Mouse (Mus musculus): Measurements from ENCODE around the gene Prkar1b. TPM values are rescaled to one million over a fixed set of nuclear protein-coding genes. Genes with fewer than 3 reads are reported as not detected.

Prkar1b gene
- total RNA-seq, 2 experiments from 2014 or later = 1.1 to 2.1 TPM

DNA sequence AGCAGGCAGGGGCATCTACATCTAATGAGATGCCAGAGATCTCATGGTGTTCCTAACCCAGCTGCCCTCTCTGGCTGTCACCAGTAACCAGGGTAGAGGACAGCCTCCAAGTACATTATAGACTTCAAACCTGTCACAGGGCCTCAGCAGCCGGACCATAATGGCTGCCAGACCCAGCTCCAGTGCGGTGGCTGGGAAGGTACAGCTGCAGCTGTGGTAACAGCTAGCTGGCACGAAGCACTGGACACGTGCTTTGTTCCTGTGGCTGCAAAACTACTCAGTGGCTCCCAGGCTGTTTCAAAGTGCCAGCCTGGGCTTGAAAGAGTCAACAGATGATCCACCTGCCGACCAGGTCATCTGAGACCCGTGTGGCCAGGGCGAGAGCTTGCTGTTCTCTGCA lies 73.4 kb downstream of the Prkar1b start:
- intact Hi-C loops (cut with DNase I; ENCODE audit: low total_unique reads) = loop anchor here (5.0 kb wide), 1 partner anchor 106 kb away; no protein-coding TSS in a partner anchor
- DNase-seq = peak; percentile 23

DNA sequence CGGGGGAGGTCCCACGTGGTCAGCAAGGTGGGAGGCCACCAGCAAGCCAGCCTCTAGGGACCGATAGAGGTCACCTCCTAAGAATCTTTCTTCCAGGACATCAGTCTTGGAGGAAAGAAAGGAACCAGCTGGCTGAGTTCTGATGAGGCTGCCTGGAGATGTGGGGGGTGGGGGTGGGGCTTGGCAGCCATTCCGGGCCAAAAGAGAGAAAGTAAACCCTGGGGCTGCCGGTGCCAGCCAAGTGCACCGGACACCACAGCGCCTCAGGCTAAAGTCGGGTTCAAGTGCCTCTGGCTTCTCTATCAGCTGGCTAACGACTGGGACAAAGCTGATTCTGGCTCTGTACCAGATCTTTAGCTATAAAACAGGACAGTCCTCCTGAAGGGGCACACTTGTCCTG lies 74.0 kb downstream of the Prkar1b start:
- DNase-seq = no peak
- intact Hi-C loops (cut with DNase I; ENCODE audit: low total_unique reads) = loop anchor here (5.0 kb wide), 1 partner anchor 107 kb away; no protein-coding TSS in a partner anchor

DNA sequence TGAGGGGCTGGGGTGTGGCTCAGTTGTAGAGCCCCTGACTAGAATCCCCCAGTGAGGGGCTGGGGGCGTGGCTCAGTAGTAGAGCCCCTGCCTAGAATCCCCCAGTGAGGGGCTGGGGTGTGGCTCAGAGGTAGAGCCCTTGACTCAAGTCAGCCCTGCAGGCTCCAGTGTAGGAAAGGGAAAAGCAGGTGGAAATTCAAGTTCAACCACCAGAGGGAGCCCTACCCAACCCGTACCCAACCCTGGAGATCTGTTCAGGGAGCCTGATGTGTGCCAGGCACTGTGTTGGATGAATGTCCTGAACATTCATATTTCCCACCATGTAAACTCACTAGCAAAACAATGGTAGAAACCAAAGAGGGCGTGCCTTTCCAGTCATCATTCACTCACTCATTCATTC lies 74.7 kb downstream of the Prkar1b start:
- intact Hi-C loops (cut with DNase I; ENCODE audit: low total_unique reads) = loop anchor here (5.0 kb wide), 1 partner anchor 107 kb away; no protein-coding TSS in a partner anchor
- DNase-seq = peak; percentile 68

DNA sequence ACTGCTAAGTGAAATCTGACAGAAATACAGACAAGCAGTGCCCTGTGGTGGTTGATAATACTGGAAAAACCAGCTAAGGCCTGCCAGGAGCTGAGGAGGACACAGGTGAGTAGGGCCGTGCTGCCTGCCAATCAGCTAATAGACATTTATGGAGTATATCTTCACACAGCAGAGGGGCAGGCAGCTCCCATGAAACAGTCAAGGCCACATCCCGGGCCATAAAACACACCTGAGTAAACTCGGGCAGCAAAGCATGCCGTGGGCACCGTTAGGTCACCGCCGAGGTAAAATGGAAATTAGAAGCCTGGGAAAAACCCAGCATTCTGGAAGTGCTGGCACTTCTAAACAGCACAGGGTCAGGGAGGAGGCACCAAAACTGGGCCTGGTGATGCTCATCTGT lies 75.8 kb downstream of the Prkar1b start:
- intact Hi-C loops (cut with DNase I; ENCODE audit: low total_unique reads) = no loop called here
- no peak for DNase-seq

DNA sequence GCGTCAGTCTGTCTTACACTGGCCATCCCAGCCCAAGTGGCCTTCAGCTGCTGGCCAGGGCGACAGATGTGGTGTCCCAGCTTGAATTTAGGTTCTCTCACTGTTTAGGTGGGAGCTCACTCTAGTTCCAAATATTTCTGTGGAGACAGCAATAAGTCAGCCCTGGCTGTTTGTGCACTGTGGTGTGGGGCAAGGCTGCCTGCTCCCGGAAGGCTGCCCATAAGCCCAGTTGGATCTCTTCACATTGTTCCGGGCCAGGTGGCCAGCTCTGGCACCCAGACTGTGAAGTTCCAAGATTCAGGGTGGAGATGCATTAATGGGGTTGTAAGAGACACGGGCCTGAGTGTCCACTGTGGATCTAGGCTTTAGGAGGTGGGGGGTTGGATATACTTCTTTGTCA lies 76.9 kb downstream of the Prkar1b start:
- no peak for DNase-seq
- intact Hi-C loops (cut with DNase I; ENCODE audit: low total_unique reads) = no loop called here

DNA sequence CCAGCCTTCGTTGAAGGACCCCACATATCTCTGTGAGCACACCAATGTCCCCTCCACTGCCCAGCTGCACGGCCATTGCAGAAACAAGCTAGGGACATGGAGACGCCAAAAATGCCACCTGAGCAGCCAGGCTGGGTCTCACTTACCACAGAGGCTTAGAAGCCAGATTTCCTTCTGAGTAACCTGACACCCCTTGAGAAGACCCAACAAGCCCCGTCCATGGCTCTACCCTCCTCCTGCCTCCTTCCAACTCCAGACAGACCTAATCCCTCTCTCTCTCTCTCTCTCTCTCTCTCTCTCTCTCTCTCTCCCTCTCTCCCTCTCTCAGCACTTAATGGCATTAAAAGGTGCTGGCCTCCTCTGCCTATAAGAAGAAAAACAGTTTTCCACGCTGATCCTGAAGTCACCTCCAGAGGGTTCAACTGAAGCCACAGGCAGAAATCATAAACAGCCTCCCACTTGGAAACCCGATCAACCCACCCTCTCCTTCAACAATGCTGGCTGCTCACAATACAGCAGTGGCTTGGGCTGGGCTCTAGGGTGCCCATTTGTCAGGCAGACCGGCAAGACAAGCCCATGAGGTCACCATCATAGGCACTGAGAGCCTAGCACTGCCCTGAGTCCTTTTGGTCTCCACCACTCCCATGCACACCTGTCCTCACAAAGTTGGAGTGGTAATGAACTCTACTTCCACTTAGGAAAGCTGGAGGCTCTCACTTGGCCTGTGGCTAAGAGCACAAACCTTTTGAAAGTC lies 82.8 kb downstream of the Prkar1b start:
- intact Hi-C loops (cut with DNase I; ENCODE audit: low total_unique reads) = no loop called here
- DNase-seq = no peak

DNA sequence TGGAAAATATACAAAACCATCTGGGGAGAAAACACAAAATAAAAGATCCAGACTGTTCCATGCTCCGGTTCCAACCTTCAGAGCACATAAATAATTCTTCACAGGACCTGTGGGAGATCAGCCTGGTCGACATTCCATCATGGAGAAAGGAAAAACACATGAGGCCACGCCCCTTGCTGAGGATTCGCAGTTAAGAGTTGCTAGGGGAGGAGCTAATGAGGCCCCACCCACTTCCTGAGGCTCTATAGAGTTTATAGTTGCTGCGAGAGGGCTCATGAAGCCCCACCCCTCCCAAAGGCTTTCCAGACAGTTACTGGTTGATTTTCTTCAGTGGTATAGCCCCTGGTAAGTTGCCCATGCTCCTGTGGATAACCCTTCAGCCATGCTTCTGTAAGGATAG lies 85.2 kb downstream of the Prkar1b start:
- intact Hi-C loops (cut with DNase I; ENCODE audit: low total_unique reads) = no loop called here
- peak; percentile 32 for DNase-seq

DNA sequence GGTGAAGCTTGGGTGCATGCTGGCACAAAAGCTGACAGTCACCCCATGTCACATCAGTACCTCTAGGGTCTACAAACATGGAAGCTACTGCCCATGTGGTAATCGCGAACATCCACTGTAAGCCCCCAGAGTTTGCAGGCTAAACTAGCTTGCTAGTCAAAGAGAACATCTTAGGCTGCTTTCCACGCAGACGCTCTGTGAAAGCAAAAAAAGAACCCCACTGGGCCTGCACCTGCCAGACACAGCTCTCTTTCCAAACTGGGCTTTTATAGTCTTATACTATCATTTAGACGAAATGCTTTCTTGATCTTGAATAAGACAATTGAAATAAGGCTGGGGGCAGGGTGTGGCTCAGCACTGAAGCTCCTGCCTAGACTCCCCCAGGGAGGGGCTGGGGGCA lies 88.1 kb downstream of the Prkar1b start:
- intact Hi-C loops (cut with DNase I; ENCODE audit: low total_unique reads) = no loop called here
- no peak for DNase-seq

DNA sequence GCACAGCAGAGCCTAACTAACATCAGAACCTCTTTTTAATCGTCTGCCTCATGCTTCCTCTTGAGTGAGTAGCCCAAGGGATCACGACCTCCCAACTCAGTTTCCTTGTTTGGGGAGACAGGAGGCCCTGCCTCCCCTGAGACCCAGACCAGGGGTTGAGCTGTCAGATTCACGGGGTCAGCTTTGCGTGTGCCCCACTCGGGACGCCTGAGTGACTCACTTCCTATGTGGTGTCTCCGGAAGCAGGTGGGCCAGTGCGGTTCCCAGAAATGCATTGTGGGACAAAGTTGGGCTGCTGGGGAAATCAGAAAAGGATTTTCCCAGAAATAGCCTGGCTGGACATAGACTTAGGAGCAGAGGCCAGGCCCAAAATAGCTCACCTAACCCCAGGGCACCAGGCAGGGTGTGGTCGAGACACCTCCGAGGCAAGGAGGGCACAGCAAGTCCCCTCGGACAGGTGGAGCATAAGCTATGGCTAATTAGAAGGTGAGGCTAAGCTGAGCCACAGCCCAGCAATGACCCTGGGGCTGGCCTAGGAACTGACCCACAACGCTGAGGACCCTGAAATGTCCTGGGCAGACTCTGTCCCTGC lies 89.2 kb downstream of the Prkar1b start:
- intact Hi-C loops (cut with DNase I; ENCODE audit: low total_unique reads) = no loop called here
- no peak for DNase-seq

DNA sequence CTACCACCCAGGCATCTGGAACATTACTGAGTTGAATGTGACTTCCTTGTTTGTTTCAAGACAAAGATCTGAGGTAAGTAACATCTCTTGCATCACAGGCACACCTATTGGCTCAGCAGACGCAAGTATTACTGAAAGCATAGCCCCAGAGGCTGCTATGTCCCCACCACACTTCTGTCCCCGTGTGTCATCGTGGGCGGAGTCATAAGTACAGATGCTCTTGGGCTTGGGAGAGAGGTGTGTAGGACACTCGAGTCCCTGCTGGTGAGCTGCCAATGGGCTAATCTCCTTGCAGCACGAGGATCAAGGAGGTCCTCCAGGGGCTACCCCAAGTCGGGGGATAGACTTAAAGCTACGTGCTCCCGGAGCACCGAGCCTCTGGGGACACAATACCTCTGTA lies 96.6 kb downstream of the Prkar1b start:
- DNase-seq = no peak
- intact Hi-C loops (cut with DNase I; ENCODE audit: low total_unique reads) = no loop called here

DNA sequence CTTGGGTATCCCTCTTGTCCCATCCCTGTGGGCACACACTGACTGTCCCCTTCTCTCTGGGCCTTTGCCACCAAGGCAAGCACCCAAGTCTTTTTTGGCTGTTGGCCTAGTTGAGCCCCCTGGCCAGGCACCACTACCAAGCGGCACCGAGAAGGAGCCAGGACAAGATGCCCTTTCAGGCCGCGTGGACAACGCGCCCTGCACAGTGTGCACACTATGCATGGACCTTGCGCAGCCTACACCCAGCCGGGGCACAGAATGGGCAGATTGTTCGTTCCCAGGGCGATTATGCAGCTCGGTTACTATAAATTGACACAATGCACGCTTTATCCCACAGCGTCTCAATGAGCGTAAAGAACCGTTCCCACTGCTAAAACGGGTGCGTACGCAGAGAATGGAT lies 98.5 kb downstream of the Prkar1b start:
- intact Hi-C loops (cut with DNase I; ENCODE audit: low total_unique reads) = no loop called here
- no peak for DNase-seq

DNA sequence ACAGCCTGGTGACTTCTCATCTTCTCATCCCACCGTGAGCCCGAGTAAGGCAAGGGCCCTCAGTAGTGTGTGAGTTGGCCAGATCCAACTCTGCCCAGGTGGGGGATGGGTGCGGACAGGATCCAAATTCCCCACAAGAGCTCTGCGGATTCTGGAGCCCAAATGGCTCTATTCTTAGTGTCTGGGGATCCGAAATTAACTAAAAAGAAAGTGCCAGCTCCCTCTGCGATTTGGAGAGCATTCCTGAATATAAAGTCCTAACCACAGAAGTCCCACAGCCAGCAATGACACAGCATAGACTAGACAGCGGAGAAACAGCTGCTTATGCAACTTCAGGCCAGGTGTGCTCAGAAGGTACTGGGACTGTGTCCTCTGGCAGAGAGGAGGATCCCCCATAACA lies 100.4 kb downstream of the Prkar1b start:
- DNase-seq = no peak
- intact Hi-C loops (cut with DNase I; ENCODE audit: low total_unique reads) = no loop called here

DNA sequence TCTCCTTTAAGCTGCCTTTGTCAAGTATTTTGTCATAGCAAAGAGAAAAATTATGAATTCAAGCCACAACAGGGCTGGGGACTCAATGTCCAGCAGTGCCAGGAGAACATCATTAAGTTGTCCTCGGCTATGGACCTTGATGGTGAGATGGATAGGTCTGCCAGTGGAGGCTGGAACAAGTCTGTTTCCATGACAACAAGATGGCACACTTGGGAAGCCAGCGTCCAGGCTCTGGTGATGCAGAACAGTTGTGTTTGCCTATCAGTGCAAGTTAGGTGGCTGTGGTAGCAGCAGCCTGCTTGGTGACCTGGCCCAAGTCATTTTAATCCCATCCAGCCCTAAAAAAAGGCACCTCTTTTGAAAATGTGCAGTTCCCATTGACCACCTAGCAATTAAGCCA lies 102.6 kb downstream of the Prkar1b start:
- no peak for DNase-seq

DNA sequence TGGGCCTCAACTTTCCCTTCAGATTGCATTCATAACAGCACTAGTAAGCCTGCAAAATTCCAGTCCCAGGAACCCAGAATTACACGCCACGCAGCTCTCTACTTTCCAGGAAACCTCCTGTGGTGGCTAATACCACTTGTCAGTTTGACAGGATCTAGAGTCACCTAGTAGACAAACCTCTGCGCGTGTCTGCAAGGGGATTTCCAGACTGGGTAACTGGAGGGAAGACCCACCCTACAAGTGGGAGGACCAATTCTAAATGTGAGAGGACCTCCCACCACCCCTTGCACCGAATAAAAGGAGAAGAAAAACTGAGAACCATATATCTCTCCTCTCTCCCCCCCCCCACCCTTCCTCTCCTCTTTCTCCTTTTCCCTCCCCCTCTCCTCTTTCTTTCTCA lies 103.2 kb downstream of the Prkar1b start:
- intact Hi-C loops (cut with DNase I; ENCODE audit: low total_unique reads) = no loop called here

More for the DNA sequence above, 102.6 kb downstream of the Prkar1b start:
- intact Hi-C loops (cut with DNase I; ENCODE audit: low total_unique reads) = no loop called here

DNA sequence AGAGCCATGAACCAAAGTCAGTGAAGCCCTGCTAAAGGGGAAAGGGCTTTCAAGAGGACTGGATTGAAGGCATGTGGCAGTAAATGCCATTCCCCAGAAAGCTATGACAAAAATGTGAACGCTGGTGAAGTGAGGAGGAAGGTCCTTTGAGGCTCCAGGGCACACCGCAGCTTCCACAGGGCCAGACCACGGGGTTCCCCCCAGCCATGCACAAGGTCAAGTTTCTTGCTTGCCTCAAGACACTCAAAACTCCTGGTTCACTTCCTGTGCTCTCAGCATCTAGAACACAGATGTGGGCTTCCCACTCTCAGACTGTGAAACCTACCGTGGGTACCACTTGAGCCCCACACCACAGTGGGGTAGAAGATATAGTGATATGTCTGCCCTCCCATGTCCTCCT lies 106.3 kb downstream of the Prkar1b start:
- DNase-seq = no peak
- intact Hi-C loops (cut with DNase I; ENCODE audit: low total_unique reads) = no loop called here

More for the DNA sequence above, 103.2 kb downstream of the Prkar1b start:
- DNase-seq = no peak

DNA sequence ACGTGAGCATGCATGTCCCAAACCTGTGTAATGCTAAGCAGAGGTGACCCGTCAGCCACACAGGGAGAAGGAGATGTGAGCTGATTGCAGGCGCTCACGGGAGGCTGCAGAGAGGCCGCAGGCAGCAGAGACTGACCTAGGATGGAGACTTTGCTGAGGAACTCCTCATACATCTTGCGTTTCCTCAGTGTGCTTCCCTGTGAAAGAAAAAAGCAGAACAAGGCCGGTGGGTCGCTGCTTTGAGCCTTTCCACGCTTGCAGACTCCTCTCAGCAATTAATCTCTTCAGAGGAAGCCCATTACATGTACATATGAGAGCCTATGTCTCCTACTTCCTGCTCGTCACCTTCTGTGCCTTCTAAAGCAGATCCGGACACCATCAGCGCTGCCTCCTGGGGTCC lies 107.5 kb downstream of the Prkar1b start:
- no peak for DNase-seq
- intact Hi-C loops (cut with DNase I; ENCODE audit: low total_unique reads) = no loop called here

DNA sequence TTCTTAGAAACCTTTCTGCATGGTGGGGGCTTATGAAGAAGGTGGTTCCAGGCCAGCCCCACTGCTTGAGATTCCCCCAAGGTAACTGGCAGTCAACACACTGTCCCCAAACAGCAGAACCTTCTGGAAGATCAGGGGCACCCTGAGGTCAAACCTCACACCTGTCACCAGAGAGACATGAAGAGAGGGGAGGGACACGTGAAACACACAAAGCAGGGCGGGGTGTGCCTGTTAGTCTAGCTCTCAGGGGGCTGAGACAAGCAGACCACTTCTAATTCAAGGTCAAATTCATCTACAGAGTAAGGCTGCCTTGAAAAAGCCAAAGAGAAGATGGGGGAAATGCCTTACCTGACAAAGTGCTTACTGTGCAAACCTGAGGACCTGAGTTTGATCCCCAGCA lies 114.6 kb downstream of the Prkar1b start:
- DNase-seq = no peak
- intact Hi-C loops (cut with DNase I; ENCODE audit: low total_unique reads) = no loop called here

DNA sequence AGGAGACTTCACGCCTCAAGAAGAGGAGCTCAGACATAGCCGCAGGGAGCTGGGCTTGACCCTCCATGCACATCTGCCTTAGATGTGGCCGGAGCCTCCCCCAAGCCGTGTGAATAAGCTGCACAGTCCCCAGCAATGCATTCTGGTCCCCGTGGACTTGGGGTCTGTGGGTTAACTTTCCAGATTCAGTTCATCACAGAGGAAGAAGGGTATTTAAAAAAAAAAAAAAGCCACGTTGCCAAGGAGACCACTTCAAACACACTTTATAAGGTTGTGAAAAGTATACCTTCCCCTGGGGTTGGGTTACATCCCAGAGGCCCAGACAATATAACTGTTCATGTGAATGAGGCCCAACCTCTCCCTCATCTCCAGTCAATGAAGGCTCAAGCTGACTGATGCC lies 115.1 kb downstream of the Prkar1b start:
- intact Hi-C loops (cut with DNase I; ENCODE audit: low total_unique reads) = no loop called here

DNA sequence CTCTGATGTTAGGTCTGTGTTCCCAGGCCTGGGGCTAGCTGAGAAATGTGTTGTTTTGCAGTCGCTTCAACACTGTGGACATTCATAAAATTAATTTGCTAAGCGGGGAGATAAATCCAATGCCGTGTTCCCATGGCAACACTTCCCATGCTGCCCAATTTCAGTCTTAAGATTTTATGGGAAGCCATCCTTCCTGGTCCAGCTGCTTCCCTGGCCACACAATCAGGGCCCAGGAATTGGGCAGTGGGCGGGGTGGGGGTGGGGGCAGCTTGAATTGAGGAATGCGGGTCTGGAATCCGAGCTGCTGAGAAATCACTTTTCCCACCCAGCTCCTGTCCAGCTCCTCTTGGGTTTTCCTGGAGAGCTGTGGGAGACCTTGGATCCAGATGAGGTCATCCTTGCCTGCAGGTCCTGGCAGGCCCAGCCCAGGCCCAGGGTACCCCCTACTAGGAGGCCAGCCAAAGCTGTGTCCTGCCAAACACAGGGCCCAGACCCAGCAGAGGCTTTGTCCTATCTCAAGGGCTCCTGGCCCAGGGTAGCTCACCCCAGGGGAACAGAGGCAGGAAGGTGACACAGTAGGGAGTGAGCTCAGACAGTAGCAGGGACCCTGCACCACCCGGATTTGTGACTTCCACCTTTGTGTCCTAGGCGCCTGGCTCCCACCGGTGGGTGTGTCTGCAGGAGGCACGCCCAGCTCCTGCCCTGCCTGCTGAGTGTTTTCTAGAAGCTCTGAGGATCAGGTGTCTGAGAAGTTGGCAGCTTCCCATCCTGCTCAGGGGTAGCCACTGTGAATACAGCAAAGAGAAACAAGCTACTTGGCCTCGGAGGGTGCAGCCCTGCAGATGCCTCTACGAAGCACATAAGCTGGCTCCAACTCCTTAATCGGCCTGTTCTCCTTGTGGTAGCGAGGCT lies 116.1 kb downstream of the Prkar1b start:
- peak; percentile 41 for DNase-seq
- intact Hi-C loops (cut with DNase I; ENCODE audit: low total_unique reads) = no loop called here

More for the DNA sequence above, 115.1 kb downstream of the Prkar1b start:
- no peak for DNase-seq

DNA sequence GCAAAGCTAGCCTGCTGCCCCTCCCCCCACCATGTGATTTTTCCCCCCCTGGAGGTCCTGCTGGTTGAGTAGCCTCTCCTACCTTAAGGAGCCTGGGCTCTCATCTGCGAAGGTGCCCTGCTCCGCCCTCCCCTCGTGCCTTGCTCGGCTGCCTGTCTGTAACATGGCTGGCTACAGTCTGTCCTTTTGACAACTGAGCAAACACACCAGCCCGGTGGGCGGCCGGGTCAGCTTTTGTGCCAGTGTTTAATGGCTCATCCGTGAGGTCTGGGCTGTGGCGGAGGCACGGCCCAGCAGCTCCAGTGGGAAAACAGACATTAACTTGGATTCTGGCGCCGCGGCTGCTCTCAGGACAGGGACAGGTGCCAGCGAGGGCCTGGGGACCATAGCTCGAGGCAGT lies 122.2 kb downstream of the Prkar1b start:
- no peak for DNase-seq
- intact Hi-C loops (cut with DNase I; ENCODE audit: low total_unique reads) = no loop called here

All from gastrocnemius, postnatal 14 days (tissue).